In the genomic region with DNA sequence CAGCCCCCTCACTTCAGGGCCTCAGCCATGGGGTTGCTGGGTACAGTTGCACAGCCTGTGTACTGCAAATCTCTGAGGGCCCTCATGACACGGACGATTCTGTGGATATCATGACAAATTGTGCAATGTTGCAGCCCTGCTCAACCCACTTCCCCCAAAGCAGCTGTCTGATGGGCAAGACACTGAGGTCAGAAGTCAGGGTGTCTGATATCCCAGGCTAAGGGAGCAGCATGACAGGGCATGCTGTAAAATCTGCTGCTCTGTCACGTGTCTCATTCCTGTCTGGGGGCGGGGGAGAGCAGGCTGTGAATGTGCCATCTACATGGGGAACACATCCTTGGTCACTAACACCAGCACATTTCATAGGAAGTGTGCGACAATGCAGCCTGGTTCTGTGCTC, we compare ENCODE assay signal across 21 mouse cellular contexts. TPM values are rescaled to one million over a fixed set of nuclear protein-coding genes. Genes with fewer than 3 reads are reported as not detected.
DNase-seq lines count a peak whose midpoint lies in the region; TF ChIP-seq lines count a peak whose summit lies in the region.
"Had no signal": no experiment of that assay in that cellular context is flagged by ENCODE, and none has a peak within 500 bp of the region (broad histone marks: within the 10 kb centered on the region; RNA-seq: fewer than 3 reads in every experiment).

No protein-coding gene starts in this region.

- WGBS in lung, adult 2 months, result 57% methylated on average over 5 of the region's 5 CpGs

- H3K36me3 ChIP-seq in megakaryocyte, embryonic 14.5 days (replicated peaks; ENCODE audit: low read length), result no peaks in the 10 kb centered on the region
- H3K36me3 ChIP-seq: forebrain, embryonic 15.5 days; hindbrain, embryonic 13.5 days; limb, embryonic 12.5 days; lung, embryonic 15.5 days had no signal

- TF ChIP-seq CTCF in lung, adult 2 months (IDR thresholded peaks at IDR 0.05; ENCODE audit: insufficient read depth, low read length), result no peak
- TF ChIP-seq CTCF in layer of hippocampus, adult 2 months (conservative IDR thresholded peaks at IDR 0.05), result no peak

- TF ChIP-seq POLR2A in lung, adult 2 months (IDR thresholded peaks at IDR 0.05; ENCODE audit: borderline replicate concordance, extremely low read depth, low read depth, low read length), result no peak

- H3K9me3 ChIP-seq in megakaryocyte, embryonic 14.5 days, result no peaks in the 10 kb centered on the region
- H3K9me3 ChIP-seq: forebrain, embryonic 15.5 days; hindbrain, embryonic 13.5 days; limb, embryonic 12.5 days; lung, embryonic 15.5 days had no signal

- peaks cover 27% of the 10 kb centered on the region for H3K27me3 ChIP-seq in megakaryocyte, embryonic 14.5 days (replicated peaks)
- H3K27me3 ChIP-seq: forebrain, embryonic 15.5 days; limb, embryonic 12.5 days had no signal

- no peak overlapping the region for H3K4me3 ChIP-seq in lung, adult 2 months (replicated peaks; ENCODE audit: extremely low read depth, low read depth, low read length)
- H3K4me3 ChIP-seq in megakaryocyte, embryonic 14.5 days (replicated peaks), result peak overlapping the region; percentile 62
- H3K4me3 ChIP-seq in layer of hippocampus, adult 2 months, result no peak overlapping the region
- H3K4me3 ChIP-seq: forebrain, embryonic 15.5 days; hindbrain, embryonic 13.5 days; limb, embryonic 12.5 days; lung, embryonic 15.5 days had no signal

- DNase-seq in gastrocnemius, adult 18-20 months (ENCODE audit: low spot score), result peak; percentile 65
- no peak for DNase-seq in gastrocnemius, postnatal 4 days (ENCODE audit: low spot score in 2 of 2)
- peak; percentile 35 for DNase-seq in lung, postnatal 25 days (ENCODE audit: low spot score)
- DNase-seq in lung, adult 2 months, result no peak
- no peak for DNase-seq in T-cell, adult 2 months (ENCODE audit: low spot score)
- no peak for DNase-seq in adrenal gland, postnatal 14 days
- no peak for DNase-seq in layer of hippocampus, adult 2 months (ENCODE audit: low spot score in 2 of 2)
- DNase-seq: cerebellum, adult 9-10 months; embryo, embryonic 11 days; midbrain, embryonic 14.5 days; right cerebral cortex, postnatal 4 days; thymus, postnatal 14 days had no signal

- H3K27ac ChIP-seq in layer of hippocampus, adult 2 months, result no peak overlapping the region
- H3K27ac ChIP-seq: forebrain, embryonic 15.5 days; hindbrain, embryonic 13.5 days; limb, embryonic 12.5 days; lung, embryonic 15.5 days had no signal

- 0 out of 2 replicates have a peak, but pooled peaks cover 2% of the 10 kb centered on the region for H3K4me1 ChIP-seq in lung, adult 2 months (ENCODE audit: control insufficient read depth, insufficient read depth, low read length)
- peaks cover 46% of the 10 kb centered on the region for H3K4me1 ChIP-seq in megakaryocyte, embryonic 14.5 days

RNA-seq across cellular contexts. Expression of a gene that starts 5.2 kb away (rescaled TPM):
- 10 to 100 TPM; 62.7 to 63.1 TPM for total RNA-seq in gastrocnemius, adult 18-20 months (2021)
- 10 to 100 TPM; 22.4 to 22.8 TPM for total RNA-seq in gastrocnemius, postnatal 4 days (2021)
- 12.1 and 13.3 TPM in 2 replicates for polyA plus RNA-seq in lung, adult 2 months (2012; rRNA removed)
- polyA plus RNA-seq in megakaryocyte, embryonic 14.5 days (2012; ENCODE audit: insufficient read depth, low replicate concordance), result 1.7 and 4.1 TPM in 2 replicates
- total RNA-seq in adrenal gland, postnatal 14 days (2021), result 36.1 and 36.9 TPM in 2 replicates
- total RNA-seq in layer of hippocampus, adult 2 months (2021), result 10 to 100 TPM; 79.3 to 82.6 TPM

RNA-seq across cellular contexts. Expression of a gene that starts 5.8 kb away (rescaled TPM):
- 100 to 1,000 TPM; 215 to 238 TPM for total RNA-seq in gastrocnemius, adult 18-20 months (2021)
- total RNA-seq in gastrocnemius, postnatal 4 days (2021), result 10 to 100 TPM; 15.0 to 15.6 TPM
- polyA plus RNA-seq in lung, adult 2 months (2012; rRNA removed), result 0.52 and 6.7 TPM in 2 replicates
- 0.25 TPM in 1 of 2 replicates, not detected in the other for polyA plus RNA-seq in megakaryocyte, embryonic 14.5 days (2012; ENCODE audit: insufficient read depth, low replicate concordance)
- total RNA-seq in adrenal gland, postnatal 14 days (2021), result not detected in 2 replicates
- total RNA-seq in layer of hippocampus, adult 2 months (2021), result under 1 TPM; 0.32 to 0.84 TPM
- polyA plus RNA-seq: forebrain, embryonic 15.5 days; heart, embryonic 16.5 days; hindbrain, embryonic 13.5 days; intestine, embryonic 16.5 days; limb, embryonic 12.5 days; lung, embryonic 15.5 days; midbrain, embryonic 14.5 days; neural tube, embryonic 11.5 days; stomach, embryonic 14.5 days had no signal

RNA-seq across cellular contexts. Expression of a gene that starts 30.8 kb away (rescaled TPM):
- total RNA-seq in gastrocnemius, adult 18-20 months (2021), result 10 to 100 TPM; 33.4 to 36.0 TPM
- total RNA-seq in gastrocnemius, postnatal 4 days (2021), result 10 to 100 TPM; 21.4 to 27.1 TPM
- polyA plus RNA-seq in lung, adult 2 months (2012; rRNA removed), result 1.6 TPM in 1 of 2 replicates, not detected in the other
- polyA plus RNA-seq in megakaryocyte, embryonic 14.5 days (2012; ENCODE audit: insufficient read depth, low replicate concordance), result not detected in 2 replicates
- total RNA-seq in adrenal gland, postnatal 14 days (2021), result 0.70 and 1.8 TPM in 2 replicates
- under 1 TPM in 1 of 2 experiments, not detected in 1; 0.42 TPM for total RNA-seq in layer of hippocampus, adult 2 months (2021)
- polyA plus RNA-seq: forebrain, embryonic 15.5 days; intestine, embryonic 16.5 days; lung, embryonic 15.5 days; midbrain, embryonic 14.5 days; stomach, embryonic 14.5 days had no signal

Comparison
In these comparisons a context has a peak if more than half of its experiments do, and no peak if none do; other contexts are left out.
1. DNase-seq: peak in gastrocnemius, adult 18-20 months (single experiment) and lung, postnatal 25 days (single experiment); none in gastrocnemius, postnatal 4 days (0 of 2), lung, adult 2 months (single experiment), T-cell, adult 2 months (single experiment), adrenal gland, postnatal 14 days (single experiment) and layer of hippocampus, adult 2 months (0 of 2).
2. RNA of a gene that starts 5.8 kb away (total RNA-seq): 215 to 238 TPM in gastrocnemius, adult 18-20 months; 15.0 to 15.6 TPM in gastrocnemius, postnatal 4 days, 0.32 to 0.84 TPM in layer of hippocampus, adult 2 months and not detected in adrenal gland, postnatal 14 days; every median in the first group is over 10 times any median in the second.